Mouse (Mus musculus): ENCODE data around the gene Adgrv1.
"Not testable (repeated sequence)": the region's sequence is repeated elsewhere in the genome, so short reads cannot be mapped to it uniquely, and the experiment has no call there.

The Adgrv1 gene

DNA sequence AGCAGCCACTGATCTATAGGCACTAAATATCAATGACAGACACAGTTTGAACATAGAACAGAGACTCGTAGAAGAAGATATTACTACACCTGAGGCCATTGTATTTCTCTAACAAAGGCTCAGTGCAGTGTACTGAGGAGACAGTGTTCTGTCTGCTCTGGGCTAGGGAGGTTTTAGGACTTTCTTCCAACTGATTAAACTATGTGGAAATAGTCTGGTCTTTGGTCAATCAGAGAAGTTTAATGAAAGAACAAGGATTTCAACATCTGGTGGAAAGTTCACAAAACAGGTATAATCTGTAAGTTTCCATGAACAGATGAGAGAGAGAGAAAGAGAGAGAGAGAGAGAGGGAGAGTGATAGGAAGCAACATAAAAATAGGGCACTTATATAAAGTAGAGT, 297.7 kb downstream of the Adgrv1 start:
- no peak for DNase-seq (ENCODE audit: low spot score in 2 of 2)

DNA sequence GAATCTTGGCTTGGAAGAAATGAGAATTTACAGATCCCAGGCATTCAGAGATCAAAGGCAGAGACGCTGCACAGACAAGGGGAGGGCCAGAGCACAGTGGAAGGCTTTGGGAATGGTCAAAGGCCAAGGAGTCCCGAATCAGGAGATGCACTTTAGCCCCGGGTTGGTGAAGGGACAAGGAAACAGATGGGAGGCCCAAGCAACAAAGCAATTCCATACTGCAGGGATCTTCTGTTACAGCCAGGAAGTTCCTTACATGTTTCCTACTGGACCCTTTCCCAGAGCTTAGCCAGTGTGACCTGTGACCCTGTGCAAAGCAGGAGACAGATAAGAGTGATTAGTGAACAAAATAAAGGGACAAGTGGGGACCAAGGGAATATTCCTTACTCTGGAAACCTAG, 300.9 kb downstream of the Adgrv1 start:
- no peak for DNase-seq (ENCODE audit: low spot score in 2 of 2)

DNA sequence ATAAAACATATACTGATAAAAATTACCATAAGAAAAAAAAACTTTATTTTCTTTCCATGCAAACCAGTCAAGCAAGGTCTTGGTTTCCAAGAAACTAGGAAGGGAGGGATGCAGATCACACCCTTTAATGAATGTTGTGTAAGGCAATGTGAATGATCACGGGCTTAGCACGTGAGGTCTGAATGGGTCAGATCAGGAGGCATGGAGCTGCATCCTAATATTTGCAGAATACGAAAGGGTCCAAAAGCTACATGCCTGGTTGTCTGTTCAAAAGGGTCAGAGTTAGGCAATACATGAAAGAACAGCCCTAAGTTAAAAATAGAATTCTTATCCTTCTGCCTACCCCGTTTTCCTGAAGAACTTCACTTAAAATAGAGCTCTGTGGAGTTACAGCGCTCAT, 303.2 kb downstream of the Adgrv1 start:
- DNase-seq (ENCODE audit: low spot score in 2 of 2), result no peak

DNA sequence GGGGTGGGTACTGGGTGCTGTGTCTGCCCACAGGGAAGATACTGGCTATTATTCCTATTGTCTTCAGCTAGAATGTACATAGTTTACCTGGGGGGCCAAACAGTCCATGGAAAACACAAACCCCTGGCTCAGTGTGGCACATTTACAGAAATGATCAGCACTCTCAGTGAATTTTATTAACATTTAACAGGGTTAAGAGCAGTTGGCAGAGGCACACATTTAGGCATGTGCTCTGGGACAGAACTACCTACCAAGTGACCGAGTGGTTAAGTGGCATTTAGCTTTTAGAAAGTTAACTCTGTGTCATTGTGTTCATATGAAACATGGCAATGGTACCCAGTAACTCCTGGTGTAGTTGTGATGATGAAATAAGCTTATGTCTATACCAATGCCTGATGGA, 304.8 kb downstream of the Adgrv1 start:
- no peak for DNase-seq (ENCODE audit: low spot score in 2 of 2)

DNA sequence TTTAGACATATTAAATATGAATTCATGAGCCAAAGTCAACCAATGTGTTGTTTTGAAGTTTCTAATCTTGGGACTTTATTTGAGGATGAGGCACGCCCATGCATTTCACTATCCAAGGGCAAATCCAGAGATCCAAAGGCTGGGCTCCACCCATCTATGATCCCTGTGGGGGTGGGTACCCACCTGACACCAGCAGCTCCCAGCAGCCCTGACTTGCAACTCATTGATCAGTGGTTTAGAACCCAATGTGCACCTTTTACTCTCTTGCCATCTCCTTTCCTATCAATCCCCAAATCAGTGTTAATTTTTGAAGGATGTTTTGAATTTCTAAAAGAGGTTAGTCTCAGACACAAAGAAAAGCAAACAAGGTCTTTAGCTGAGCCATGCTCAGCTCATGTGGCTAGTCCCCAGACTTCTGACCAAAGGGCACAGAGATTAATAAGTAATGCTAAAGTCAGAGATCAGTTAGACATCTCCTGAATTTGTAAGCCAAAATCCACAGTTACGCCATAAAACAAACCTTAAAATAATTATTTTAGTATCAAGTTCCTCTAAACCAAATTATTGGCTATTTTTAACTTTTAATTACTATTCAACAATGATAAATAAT, 307.2 kb downstream of the Adgrv1 start:
- DNase-seq (ENCODE audit: low spot score in 2 of 2), result no peak

DNA sequence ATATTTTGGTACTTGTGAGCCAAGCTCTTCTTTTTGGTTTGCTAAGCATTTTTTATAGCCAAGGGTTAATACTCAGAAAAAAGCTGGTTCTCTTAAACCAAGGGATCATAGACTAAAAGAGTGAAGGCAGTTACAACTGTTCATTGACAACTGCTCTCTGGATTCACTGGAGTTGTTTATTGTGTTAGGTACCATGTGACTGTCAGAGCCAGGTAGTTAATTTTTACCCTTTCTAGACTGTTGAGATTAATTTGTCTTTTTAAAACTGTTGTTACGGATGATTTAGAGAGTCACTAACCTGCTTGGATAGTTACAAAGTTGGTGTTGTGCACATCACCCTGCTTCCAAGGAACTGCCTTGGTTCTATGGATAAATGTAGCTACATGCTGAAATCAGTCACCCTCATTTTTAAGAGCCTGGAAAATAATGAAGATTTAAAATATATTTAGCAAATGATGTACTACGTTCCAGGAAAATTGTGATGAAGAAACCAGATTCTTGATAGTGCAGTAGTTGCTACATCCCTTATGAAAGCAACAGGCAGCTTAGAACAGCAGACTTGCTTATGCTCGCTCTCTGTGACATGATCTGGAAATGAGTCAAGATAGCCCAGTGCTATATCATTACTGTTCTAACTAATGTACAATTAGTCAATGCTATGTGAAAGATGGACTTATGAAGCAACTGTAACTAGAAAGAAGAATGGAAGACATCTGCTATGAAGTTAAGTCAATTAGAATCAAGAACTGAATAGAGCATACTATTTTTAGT, 309.2 kb downstream of the Adgrv1 start:
- DNase-seq (ENCODE audit: low spot score in 2 of 2), result no peak

DNA sequence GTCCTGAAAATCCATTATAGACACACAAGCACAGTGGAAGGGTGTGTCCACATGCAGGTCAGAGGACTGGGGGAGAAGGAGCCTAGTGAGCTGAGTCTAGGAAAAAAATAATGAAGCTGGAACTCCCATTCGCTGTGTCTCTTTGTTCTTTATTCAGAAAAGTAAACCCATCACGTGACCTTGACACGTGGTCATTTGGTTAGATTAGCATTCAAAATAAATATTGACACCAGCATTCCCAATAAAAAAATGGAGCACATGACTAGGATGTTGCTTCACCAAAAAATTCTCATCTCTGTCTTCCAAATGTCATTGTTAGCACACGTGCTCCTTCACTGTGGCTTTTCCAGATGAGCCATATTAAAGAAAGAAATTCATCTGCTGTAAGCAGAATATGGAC, 316.4 kb downstream of the Adgrv1 start:
- no peak for DNase-seq (ENCODE audit: low spot score in 2 of 2)

DNA sequence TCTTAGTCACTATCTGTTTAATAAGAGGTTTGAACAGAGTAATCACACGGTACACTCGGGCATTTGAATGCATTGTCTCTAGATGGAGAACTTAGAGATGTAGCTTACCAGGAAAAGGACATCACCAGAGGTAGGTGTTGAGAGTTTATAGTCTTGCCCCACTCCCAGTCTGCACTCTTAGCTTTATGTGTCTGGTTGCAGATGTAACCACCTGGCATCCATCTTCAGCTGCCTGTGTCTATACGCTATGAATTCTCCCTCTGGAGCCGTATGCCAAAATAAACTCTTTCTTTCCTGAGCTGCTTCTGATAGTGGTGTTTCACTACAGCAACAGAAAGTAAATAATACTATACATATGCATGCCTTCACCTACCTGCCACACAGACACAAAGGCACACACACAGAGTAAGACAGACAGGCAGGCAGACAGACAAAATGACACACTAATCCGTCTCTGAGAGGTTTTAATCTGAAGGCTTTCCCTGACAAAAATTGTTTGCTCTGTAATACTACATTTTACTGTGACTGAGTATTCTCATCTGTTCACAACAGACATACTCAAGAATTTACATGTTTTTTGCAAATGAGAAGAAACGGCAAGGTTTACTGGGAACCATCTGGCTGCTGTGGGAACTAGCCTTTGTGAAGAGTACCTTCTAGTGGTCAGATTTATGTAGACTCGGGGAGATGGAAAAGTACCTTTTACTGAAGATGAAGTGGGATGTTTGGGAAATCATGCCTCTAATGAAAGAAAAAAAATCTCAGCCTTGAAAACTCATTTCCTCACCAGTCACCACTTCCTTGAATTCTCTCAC, 318.4 kb downstream of the Adgrv1 start:
- DNase-seq (ENCODE audit: low spot score in 2 of 2), result no peak

DNA sequence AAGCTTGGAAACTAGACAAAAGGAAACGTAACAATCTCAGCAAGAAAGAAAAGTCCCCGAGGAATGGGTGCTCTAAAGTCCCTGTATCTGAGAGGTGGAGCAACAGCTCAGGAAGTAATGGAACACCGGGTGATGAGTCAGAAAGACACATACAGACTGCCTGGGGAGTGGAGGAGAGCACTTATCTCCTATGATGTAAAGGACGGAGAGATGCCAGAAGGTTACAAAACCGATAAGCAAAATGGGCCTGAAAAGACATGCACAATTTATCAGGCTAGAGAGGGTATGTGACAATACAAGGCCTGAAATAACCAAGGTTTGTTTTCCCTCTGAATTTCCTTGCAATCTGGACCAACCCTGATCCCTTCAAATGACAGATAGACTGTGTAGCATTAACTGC, 320.8 kb downstream of the Adgrv1 start:
- no peak for DNase-seq (ENCODE audit: low spot score in 2 of 2)

DNA sequence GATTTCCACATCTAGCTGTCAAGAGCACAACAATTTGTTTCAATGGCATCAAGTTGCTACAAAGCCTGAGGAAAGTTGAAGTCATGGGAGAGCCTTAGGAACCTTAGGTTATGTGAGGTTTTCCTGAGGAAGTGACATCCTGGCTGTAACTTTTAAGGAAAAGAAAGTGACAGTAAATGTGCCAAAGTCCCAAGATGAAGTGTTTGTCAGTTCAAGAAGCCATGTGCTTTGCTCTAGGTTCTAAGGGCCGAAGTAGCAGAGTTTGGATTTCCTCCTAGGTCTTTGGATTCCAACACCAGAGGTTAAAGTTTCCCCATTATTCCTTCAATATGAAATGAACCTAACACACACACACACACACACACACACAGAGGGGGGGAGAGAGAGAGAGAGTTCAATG, 332.1 kb downstream of the Adgrv1 start:
- no peak for DNase-seq (ENCODE audit: low spot score in 2 of 2)

DNA sequence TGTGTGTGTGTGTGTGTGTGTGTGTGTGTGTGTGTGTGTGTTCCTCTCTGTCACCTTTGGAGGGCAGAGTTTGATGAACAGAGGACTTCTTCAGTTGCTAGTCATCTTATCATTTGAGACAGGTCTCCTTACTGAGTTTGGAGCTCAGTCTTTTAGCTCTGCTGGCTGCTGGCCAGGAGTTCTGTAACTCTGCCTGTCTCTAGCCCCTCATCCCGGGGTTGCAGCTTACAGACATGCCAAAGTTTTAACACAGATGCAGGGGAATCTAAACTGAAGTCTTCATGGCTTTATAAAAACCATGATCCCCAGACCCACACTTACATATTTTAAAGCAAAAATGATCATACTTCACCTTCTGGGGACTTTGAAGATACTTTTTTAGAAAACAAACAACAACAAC, 338.8 kb downstream of the Adgrv1 start:
- no peak for DNase-seq (ENCODE audit: low spot score in 2 of 2)

DNA sequence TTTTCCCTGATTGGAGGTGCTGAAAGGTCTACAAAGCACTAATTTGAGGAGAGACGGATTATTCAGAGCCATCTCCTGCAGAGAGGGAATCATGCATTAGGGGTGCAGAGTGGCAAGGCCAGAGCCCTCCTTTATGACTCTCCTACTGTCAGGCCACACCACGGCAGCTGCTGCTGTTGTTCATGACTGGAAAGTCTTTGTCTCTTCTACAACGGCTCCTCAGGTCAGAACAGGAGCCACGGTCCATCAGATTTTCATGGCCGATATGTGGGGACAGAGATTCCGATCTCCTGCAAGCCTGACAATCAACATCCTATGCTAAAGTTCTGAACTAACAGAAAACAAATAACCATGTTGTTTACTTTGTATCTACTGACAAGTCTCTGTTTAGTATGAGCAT, 350.8 kb downstream of the Adgrv1 start:
- no peak for DNase-seq (ENCODE audit: low spot score in 2 of 2)

DNA sequence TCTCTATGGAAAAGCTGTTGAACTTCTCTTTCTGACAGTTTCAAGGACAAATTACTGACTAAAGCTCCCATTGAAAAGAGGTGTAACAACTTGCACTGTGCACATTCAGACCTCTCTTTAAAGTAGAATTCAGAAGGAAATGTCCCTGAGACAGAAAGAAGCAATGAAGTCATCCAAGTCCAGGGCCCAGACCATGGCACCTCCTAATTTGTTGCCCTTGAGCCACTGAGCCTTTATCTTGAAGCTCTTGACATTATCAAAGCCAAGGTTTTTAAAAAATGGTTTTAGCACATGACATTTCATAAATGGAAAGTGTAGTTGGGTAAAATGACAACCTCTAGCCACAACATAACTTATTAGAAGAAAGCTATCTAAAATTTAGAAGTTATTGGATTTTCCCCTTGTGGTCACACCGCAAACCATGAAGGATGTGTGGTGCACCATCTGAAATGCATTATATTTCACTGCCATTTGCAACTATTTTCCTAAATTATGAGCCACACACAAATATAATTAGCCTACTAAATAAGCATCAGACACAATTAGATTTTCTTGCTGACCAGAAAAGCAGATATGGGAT, 352.2 kb downstream of the Adgrv1 start:
- no peak for DNase-seq (ENCODE audit: low spot score in 2 of 2)

DNA sequence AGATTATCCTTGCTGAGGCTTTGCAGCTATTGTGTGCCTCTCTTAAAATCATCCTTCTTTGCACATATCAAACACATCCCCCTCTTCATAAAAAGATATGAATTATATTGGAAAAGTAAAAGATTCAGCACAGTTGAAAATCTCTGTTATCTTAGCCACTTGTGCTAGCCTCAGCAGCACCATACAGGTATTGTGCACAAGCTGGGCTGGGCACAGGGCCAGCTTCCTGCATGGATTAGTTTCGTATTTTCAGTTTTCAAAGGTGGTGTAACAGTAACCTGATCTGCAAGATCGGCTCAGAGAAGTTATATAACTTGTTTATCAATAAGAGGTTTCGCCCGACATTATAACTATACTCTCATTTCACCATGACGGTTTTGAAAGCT, 353.6 kb downstream of the Adgrv1 start:
- DNase-seq (ENCODE audit: low spot score in 2 of 2), result no peak

DNA sequence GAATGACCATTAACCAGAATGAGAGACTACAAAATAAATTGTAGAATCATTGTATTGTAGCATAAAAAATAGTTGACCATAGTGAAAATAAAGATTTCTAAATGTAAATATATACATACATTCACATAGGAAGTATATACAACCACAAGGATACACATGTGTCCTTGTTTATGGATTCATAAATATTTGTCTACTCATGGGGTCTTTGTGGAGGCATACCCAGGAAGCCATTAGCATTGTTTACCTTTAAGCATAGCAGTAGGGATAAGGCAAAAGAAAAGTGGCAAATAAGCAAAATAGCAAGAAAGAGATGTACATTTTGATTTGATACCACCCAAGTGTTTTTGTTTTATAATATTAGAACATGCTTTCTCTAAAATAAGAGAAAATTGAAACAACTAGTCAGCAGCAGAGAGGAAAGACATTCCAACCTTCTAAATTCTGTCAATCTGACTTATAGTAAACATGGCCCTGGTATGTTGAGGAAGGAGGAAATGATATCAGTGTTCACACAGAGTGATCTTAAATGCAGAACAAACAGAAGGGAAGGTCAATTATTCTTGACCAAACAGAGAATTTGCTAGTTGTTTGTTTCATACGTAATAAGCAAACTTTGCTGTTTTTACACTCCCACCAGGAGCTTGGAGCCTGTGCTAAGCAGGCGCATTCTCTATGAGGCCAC, 354.1 kb downstream of the Adgrv1 start:
- no peak for DNase-seq (ENCODE audit: low spot score in 2 of 2)

DNA sequence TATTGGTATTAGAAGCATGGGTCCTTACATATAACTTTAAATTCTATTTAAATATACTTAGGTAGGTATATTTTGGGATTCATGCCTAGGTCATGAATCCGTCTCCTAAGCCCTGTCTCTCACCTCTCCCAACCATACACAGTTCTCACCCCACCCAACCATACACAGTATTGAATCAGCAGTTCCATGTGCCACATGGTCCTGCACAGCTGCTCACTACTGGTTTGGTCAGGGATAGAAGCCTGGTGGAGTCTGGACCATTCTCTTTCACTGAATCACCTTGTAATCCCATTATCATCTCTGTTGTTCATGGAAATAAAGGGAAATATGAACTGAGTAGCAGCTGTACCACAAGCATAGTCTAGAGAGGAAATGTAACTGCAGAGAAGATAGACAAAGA, 359.1 kb downstream of the Adgrv1 start:
- no peak for DNase-seq (ENCODE audit: low spot score in 2 of 2)

DNA sequence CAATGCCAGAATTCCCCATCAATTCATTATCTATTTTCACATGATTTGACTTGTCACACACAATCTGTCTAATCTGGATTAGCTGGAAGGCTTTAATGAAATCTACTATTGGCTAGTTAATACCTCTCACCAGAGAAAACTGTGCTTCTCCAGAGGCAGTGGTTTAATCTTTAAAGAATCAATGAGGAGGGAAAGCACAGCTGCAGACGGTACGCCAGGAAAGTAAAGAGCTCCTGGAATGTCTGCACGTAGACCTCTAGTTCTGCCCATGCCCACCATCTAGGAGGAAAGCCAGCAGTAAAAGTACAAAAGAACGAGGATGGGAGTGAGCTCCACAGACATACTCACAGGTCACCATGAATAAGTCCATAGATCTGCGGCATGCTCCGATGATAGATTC, 362.6 kb downstream of the Adgrv1 start:
- no peak for DNase-seq (ENCODE audit: low spot score in 2 of 2)

DNA sequence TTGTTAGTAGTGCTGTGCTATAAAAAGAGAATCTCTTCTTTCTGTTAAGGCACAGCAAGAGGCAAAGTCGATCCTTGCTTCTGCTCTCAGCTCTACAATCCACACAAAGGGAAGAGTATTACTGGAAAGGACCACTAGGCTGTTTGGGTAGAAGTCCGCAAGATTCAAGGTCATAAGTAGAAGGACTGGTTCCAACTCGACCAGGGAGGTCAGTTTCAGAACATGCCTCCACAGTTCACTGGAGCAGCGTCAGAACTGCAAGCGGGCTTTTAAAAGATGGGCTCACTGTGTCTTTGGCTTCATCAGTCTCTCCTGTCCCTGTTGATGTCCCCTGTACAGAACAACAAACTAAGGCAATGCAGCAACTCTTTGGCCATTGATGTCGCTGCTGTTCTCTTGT, 363.9 kb downstream of the Adgrv1 start:
- DNase-seq (ENCODE audit: low spot score in 2 of 2), result no peak

DNA sequence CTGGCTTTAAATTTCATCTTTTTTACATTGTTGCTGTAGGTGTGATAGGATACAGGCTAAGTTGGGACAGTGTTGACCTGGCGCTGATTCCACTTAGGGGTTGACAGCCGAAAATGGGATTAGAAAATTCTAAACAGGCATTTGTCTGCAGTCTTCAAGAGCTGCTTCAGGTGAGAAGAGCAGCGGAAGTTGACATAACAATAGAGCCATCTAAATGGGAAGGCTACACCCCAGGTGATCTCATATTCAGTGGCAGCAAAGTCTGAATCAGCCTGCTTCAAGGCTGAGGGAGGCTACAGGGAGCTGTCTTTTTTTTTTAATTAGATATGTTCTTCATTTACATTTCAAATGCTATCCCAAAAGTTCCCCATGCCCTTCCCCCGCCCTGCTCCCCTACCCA, 365.5 kb downstream of the Adgrv1 start:
- not testable (repeated sequence) for DNase-seq (ENCODE audit: low spot score in 2 of 2)

DNA sequence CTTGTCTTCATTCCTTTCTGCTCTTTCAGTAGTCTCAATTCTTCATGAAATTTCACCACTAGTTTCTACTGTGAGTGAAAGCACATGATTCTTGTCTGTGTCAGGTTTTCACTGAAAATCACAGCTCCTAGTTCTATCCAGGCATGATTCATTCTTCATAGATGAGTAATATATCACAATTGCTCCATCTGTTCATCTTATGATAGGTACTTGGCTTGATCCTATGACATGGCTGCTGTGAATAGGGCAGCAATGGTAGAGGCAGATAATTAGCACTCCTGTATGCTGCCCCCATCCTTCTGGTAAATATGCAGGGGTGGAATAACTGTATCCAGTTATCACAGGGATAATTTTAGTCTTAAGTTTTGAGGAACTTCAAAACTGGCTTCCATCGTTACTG, 368.5 kb downstream of the Adgrv1 start:
- DNase-seq (ENCODE audit: low spot score in 2 of 2), result no peak

DNA sequence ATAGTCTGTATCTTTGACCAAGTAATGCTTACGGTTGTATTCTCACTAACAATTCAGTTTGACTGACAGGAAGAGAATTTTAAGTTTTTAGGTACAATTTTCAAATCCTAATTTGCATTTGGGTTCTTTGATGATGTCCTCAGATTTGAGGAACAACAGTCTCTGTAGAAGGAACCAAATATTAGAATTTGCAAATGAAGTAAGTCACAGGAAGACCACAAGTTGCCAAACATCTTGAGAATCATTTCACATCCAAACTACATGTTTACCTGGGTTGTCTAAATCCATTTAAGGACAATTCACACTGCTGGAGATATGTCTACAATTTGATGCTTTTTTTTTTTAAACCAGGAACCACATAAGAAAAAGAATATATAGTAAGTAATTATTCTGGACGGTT, 391.8 kb downstream of the Adgrv1 start:
- no peak for DNase-seq (ENCODE audit: low spot score in 2 of 2)

DNA sequence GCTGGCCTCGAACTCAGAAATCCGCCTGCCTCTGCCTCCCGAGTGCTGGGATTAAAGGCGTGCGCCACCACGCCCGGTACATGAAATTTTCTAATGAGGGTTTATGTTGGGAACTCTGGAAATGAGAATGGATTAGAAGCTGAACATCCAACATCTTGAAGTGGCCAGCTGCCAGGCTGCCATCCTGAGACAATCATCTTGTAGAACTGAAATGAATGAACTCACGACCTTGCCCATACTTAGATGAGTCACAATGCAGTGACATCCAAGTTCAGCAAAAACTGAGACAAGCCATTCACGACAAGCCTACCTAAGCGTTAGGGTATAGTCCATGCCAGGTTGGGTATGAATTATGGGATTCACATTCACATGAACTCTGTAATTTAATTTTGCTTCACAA, 393.1 kb downstream of the Adgrv1 start:
- DNase-seq (ENCODE audit: low spot score in 2 of 2), result no peak
